Mouse (Mus musculus) gastrocnemius, postnatal 25 days (tissue): ENCODE results near the gene Slc44a3. TPM values are rescaled to one million over a fixed set of nuclear protein-coding genes. Genes with fewer than 3 reads are reported as not detected.
A peak's percentile ranks its signal among the peaks of the same experiment; 100 is the strongest.

Experiments
- DNase-seq: peaks from one replicate; pipeline ENCODE4 v3.0.0; 2022
- total RNA-seq, 2 experiments: library from RNA; stranded (reverse); gene quantifications; 1 replicate in 1 of 2; 2 replicates in 1 of 2; pipeline ENCODE4 v1.2.3; 2021

The Slc44a3 gene
- total RNA-seq, 2 experiments from 2014 or later, result 0.40 TPM; not detected in 1

DNA sequence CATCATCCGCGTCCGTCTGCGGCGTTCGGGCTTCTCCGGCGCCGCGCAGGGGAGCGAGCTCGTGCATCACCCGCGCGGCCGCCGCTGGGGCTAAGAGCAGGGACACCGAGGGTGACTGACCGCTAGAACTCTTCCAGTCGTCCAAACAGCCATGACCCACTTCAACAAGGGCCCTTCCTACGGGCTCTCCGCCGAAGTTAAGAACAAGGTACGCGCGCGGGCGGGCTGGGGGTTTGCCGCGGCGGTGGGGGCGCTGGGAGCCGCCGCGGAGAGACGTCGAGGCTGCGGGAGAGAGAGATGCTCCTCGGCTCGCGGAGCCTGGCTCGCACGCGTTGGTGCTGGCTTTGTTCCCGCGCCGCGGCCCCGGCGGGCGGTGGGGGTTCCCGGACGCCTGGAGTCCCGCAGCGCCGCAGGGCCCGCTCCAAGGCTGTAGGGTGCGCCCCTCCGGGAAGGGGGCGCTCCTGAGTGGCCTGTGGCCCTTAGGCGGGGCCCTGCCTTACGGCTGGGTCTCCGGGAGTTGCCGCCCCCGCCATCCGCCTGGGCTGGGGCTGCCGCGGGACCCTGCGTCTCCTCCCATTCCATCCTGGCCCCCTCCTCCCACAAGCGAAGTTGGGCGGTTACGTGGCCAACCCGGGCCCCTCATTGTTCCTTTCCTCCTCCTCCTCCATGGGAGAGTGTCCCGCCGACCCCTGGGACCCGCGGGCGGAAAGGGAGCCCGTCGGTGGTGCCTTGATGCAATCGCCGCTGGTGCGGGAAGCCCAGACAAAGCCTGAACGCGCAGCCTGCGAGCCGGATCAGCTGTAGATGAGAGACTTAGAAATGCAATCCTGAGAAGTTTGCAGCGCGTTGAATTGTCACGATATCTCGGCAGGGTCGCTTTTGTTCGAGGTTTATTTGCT, 105.3 kb downstream of the Slc44a3 start:
- DNase-seq, result peak; percentile 80

DNA sequence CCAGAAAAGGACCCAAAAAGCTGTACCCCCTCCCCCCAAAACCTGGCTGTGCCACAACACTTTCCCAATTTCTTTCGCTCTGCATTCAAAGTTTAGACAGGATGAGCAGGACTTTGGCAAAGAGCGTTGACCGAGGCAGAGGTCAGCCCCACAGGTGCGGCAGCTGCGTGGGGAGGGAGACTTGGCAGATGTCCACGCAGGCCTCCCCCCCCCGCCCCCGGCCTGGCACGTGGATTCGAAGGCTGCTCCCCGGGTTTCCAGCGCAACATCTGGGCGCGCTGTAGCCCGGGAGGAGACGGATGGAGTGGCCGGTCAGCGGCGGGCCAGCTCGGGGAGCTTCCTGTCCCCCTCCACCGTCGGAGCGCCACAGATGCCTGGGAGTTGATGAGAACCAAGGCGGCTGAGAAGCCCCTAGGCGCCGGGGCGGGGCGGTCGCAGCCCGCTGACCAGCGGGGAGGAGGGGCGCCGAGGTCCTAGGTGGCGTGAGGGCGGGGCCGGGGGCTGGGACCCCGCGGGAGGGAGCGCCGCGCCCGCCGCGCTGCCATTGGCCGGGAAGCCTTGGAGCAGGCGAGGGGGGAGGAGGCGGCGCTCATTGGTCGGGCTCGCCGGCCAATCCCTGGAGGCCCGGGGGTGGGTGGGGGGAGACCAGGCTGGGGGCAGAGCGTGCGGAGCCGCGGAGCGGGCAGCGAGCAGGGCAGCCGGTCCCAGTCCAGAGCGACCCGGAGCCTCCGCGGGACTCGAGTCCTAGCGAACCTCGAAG, 106.2 kb downstream of the Slc44a3 start, which contains the start of gene Cnn3:
Cnn3 (plus strand) TSS at position 637 of the 760 bp plus-strand sequence.
- peak; percentile 96 for DNase-seq

DNA sequence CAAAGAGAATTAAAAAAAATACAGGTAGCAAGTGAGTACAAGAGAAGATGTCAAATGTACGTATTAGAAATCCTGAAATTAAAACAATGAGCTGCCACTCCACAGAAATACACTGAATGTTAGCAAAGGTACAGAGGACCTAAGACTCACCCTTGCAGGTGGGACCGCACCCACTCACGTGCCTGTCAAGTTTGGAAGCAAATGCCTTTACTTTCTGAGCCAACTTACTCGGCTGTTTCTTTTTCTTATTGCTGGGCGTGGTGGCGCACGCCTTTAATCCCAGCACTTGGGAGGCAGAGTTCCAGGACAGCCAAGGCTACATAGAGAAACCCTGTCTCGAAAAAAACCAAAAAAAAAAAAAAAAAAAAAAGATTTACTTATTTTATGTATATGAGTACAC, 109.8 kb downstream of the Slc44a3 start:
- DNase-seq, result no peak

DNA sequence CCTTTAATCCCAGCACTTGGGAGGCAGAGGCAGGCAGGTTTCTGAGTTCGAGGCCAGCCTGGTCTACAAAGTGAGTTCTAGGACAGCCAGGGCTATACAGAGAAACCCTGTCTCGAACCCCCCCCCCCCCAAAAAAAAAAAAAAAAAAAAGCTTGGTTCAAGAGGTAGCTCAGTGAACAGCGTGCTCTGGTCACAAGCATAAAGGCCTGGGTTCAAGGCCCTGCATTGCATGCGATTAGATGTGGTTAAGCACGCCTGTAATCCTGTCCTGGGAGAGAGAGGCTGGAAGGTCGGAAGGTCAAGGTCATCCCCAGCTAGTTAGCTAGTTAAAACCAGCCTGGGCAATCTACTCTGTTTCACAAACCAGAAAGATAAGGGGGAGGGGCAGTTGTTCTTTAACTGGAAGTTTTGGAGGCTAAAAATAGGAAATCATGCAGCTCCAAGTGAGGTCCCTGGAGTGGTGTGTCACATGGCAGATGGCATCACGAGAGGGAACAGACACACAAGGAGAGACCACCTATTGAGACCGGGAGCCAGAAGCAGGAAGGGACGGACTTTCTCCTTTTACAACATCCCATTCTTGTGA, 113.3 kb downstream of the Slc44a3 start:
- DNase-seq, result no peak

DNA sequence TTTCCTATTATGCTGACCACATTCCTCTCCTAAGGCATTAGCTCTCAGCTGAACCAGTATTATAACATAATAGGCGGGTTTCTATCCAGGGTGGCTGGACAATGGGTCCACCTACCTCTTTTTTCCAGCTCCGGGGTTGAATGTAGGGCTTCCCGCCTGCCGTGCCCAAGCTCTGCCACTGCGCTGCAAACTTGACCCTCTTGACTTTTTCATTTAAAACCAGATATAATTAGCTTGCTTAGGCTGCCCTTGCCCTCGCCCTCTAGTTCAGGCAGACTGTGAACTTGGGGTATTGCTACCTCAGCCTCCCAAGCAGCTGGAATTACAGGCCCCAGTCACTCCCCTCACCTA, 114.0 kb downstream of the Slc44a3 start:
- DNase-seq, result no peak

DNA sequence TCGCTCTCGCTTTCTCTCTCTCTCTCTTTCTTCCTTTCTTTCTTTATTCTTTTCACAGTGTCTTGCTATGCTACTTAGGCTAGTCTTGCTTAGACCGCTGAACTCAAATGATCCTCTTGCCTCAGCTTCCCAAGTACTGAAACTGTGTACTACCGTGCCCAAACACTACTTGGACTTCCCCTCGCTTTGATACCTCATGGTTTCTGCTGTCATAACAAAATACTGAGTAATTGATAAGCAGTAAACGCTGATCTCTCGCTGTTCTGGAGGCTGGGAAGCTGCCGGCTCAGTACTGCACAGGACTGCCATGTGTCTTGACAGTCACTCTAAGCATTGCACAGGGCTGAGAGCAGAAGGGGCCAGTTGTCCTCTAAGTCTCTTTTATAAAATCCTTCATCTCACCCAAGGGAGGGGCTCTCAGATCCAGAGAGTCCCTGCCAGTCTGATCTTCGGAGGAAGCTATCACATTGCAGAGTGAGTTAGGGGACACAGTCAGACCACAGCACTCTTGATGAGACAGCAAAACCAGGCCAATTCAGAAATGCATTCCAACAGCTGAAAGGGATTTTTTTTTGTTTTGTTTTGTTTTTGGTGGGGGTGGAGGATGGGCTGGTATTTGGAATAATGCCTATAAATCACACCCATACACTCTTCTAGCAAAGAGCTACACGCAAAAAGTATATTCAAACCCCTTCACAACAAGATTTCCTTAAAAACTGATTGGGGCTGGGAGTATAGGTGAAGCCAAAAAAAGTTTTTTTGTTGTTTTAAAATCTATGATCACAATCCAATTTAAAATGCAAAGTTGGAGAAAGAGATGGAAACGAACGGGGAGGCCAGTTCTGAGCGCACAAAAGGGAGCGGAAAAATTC, 114.6 kb downstream of the Slc44a3 start:
- no peak for DNase-seq

DNA sequence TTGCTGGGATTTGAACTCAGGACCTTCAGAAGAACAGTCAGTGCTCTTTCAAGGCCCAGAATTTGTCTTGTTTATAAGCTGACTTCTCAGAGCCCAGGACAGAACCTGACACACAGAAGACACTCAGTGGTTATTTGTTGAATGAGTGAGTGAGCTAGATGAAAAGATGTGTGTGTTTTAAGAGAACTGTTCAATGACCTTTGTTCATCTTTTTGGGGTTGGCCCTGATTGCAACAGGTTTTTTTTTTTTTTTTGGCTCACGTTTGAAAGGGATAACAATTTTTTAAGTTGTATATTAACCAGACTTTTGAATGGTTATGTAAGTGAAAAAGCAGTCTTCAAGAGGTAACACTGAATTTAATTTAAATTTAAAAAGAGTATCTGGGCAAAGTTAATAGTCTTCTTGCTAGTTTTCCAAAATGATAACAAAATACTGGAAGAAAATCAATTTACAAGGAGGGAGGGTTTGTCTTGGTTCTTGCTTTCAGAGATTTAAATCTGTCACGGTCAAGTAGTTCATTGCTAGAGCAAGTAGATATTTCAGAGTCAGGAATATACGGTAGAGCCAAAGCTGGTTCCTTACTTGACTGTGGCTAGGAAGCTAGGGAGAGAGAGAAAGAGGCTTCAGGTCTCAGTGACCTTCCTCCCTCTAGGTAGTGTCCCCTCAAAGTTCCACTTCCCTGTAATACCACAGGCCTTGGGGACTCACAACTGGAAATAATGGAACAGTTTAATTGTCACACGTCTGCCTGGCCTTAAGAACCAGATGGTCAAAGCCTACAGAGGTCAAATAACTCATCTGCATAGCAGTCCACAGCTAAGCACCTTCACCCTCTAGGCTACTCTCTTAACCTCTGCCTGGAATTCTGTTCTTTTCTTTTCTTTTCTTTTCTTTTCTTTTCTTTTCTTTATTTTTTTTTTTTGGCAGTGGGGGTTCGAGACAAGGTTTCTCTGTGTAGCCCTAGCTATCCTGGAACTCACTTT, 115.7 kb downstream of the Slc44a3 start:
- no peak for DNase-seq

DNA sequence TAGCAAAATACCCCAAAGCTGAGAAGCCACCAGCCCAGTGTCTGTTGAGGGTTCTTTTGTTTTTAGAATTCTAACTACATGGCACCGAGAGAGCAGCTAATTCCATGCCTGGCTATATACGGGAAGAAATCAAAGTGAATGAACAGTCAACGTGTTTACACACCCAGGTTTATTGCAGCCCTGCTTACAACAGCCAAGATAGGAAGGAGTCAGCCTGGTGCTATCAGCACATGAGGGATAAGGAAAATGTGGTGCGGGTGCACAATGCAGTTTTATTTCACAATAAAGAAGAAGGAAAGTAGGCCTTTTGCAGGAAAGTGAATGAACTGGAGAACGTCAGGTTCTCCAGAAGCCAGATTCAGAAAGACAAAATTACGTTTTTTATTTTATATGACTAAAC, 120.8 kb downstream of the Slc44a3 start:
- DNase-seq, result no peak

Other genes starting within 250 kb of the Slc44a3 start
- gene Tmem56, start 249.3 kb downstream of the Slc44a3 start, total RNA-seq, result 10 to 100 TPM; 19.3 to 25.8 TPM
- gene Alg14, start 240.6 kb downstream of the Slc44a3 start, total RNA-seq, result 1 to 10 TPM; 9.2 to 9.3 TPM
- gene Cnn3, start 105.9 kb downstream of the Slc44a3 start, total RNA-seq, result 10 to 100 TPM; 28.0 to 29.2 TPM
- not detected for gene 4930432M17Rik, start 138.4 kb upstream of the Slc44a3 start, total RNA-seq
- gene F3, start 191.1 kb upstream of the Slc44a3 start, total RNA-seq, result 1 to 10 TPM; 4.3 to 6.1 TPM